Comparison of ENCODE assay signal across 8 mouse cellular contexts in genomic region chr7:123123665-123124298, GRCm38 (mm10). TPM values are rescaled to one million over a fixed set of nuclear protein-coding genes. Genes with fewer than 3 reads are reported as not detected.
DNase-seq lines count a peak whose midpoint lies in the region; ATAC-seq and TF ChIP-seq lines count a peak whose summit lies in the region.

Tnrc6a (plus strand) TSS chr7:123123885.

- TF ChIP-seq POLR2A in limb, embryonic 14.5 days (IDR thresholded peaks at IDR 0.05; ENCODE audit: borderline replicate concordance, extremely low read depth, insufficient read depth, insufficient read length): peak; percentile 76; the same call in 1 of the 2 replicates

- DNase-seq in 3T3-L1 (ENCODE audit: low read depth, low spot score): peak; percentile 80
- DNase-seq in adrenal gland, postnatal 4 days (ENCODE audit: low spot score in 2 of 2): peak; percentile 88 to 94
- peak; percentile 95 for DNase-seq in embryonic facial prominence, embryonic 14.5 days (ENCODE audit: low spot score)
- peak; percentile 92 for DNase-seq in heart, adult 8-10 months (ENCODE audit: low spot score)
- DNase-seq in kidney, adult 9 months: peak; percentile 96
- DNase-seq in limb, embryonic 14.5 days (ENCODE audit: low spot score): peak; percentile 91
- peak; percentile 92 for DNase-seq in midbrain, postnatal 0 days (ENCODE audit: low spot score)
- peak; percentile 80 to 90 for DNase-seq in spleen, postnatal 14 days (ENCODE audit: low spot score in 2 of 2)

- peak; percentile 96 for ATAC-seq in embryonic facial prominence, embryonic 14.5 days (ENCODE audit: low read depth)
- ATAC-seq in limb, embryonic 14.5 days (ENCODE audit: low FRiP score, low read depth): peak; percentile 97
- ATAC-seq in midbrain, postnatal 0 days (ENCODE audit: low FRiP score): peak; percentile 95

- TF ChIP-seq CTCF in midbrain, postnatal 0 days (IDR thresholded peaks at IDR 0.05): no peak

- no peaks in the 10 kb centered on the region for H3K27me3 ChIP-seq in embryonic facial prominence, embryonic 14.5 days (replicated peaks; ENCODE audit: control insufficient read depth, insufficient read depth, low read length)
- H3K27me3 ChIP-seq in limb, embryonic 14.5 days (ENCODE audit: control insufficient read depth, insufficient read depth, low read length): no peaks in the 10 kb centered on the region
- H3K27me3 ChIP-seq in midbrain, postnatal 0 days (ENCODE audit: insufficient read depth, low read length): no peaks in the 10 kb centered on the region

- no peaks in the 10 kb centered on the region for H3K9me3 ChIP-seq in embryonic facial prominence, embryonic 14.5 days (ENCODE audit: control insufficient read depth, low read length)
- H3K9me3 ChIP-seq in limb, embryonic 14.5 days (ENCODE audit: control insufficient read depth, low read length): no peaks in the 10 kb centered on the region
- no peaks in the 10 kb centered on the region for H3K9me3 ChIP-seq in midbrain, postnatal 0 days (ENCODE audit: low read length)

- H3K27ac ChIP-seq in embryonic facial prominence, embryonic 14.5 days (replicated peaks; ENCODE audit: low read depth, low read length): peak within 1 kb of the TSS; percentile 98
- H3K27ac ChIP-seq in limb, embryonic 14.5 days (replicated peaks; ENCODE audit: low read depth, low read length): peak within 1 kb of the TSS; percentile 94
- peak within 1 kb of the TSS; percentile 94 for H3K27ac ChIP-seq in midbrain, postnatal 0 days (ENCODE audit: low read depth, low read length)

- WGBS in embryonic facial prominence, embryonic 14.5 days: under 1% methylated on average over 27 of the region's 55 CpGs
- under 1% methylated on average over 41 of the region's 55 CpGs for WGBS in limb, embryonic 14.5 days
- under 1% methylated on average over 36 of the region's 55 CpGs for WGBS in midbrain, postnatal 0 days

- peak within 1 kb of the TSS; percentile 99 for H3K9ac ChIP-seq in embryonic facial prominence, embryonic 14.5 days (ENCODE audit: low read depth, low read length)
- peak within 1 kb of the TSS; percentile 97 for H3K9ac ChIP-seq in limb, embryonic 14.5 days (ENCODE audit: low read depth, low read length, severe bottlenecking)
- peak within 1 kb of the TSS; percentile 98 for H3K9ac ChIP-seq in midbrain, postnatal 0 days (replicated peaks; ENCODE audit: low read length, poor library complexity, severe bottlenecking)

- H3K36me3 ChIP-seq in embryonic facial prominence, embryonic 14.5 days (ENCODE audit: control insufficient read depth, insufficient read depth, low read length): peaks cover 13% of the 10 kb centered on the region
- H3K36me3 ChIP-seq in limb, embryonic 14.5 days (ENCODE audit: control insufficient read depth, insufficient read depth, low read length): 0 out of 2 replicates have a peak, but pooled peaks cover 13% of the 10 kb centered on the region
- H3K36me3 ChIP-seq in midbrain, postnatal 0 days (ENCODE audit: insufficient read depth, low read length): 0 out of 2 replicates have a peak, but pooled peaks cover 4% of the 10 kb centered on the region

- peak within 1 kb of the TSS; percentile 62 for H3K4me2 ChIP-seq in embryonic facial prominence, embryonic 14.5 days (ENCODE audit: low read depth, low read length)
- peak within 1 kb of the TSS; percentile 65 for H3K4me2 ChIP-seq in limb, embryonic 14.5 days (replicated peaks; ENCODE audit: low read depth, low read length, severe bottlenecking)
- H3K4me2 ChIP-seq in midbrain, postnatal 0 days (ENCODE audit: low read depth, low read length, poor library complexity, severe bottlenecking): peak within 1 kb of the TSS; percentile 54

- peak within 1 kb of the TSS; percentile 99 for H3K4me3 ChIP-seq in embryonic facial prominence, embryonic 14.5 days (ENCODE audit: low read depth, low read length)
- peak within 1 kb of the TSS; percentile 97 for H3K4me3 ChIP-seq in limb, embryonic 14.5 days (replicated peaks; ENCODE audit: low read length)
- peak within 1 kb of the TSS; percentile 98 for H3K4me3 ChIP-seq in midbrain, postnatal 0 days (ENCODE audit: low read depth, low read length)

- H3K4me1 ChIP-seq in embryonic facial prominence, embryonic 14.5 days (ENCODE audit: control insufficient read depth, insufficient read depth, low read length): peaks cover 21% of the 10 kb centered on the region
- peaks cover 7% of the 10 kb centered on the region for H3K4me1 ChIP-seq in limb, embryonic 14.5 days (ENCODE audit: control insufficient read depth, insufficient read depth, low read length)
- H3K4me1 ChIP-seq in midbrain, postnatal 0 days (ENCODE audit: insufficient read depth, low read length): peaks cover 6% of the 10 kb centered on the region; the same call in 1 of the 2 replicates

RNA-seq across cellular contexts. Expression of gene Tnrc6a, which starts in this region (rescaled TPM):
- 10 to 100 TPM; 70.3 to 76.4 TPM for total RNA-seq in adrenal gland, postnatal 4 days (2021)
- polyA plus RNA-seq in embryonic facial prominence, embryonic 14.5 days (2014; fragmentation: Nextera tagmentation; extraction: Ambion mirVana): 35.6 and 38.2 TPM in 2 replicates
- 10 to 100 TPM; 27.3 to 36.6 (median 30.5) TPM for total RNA-seq in heart, adult 8-10 months (2022)
- polyA plus RNA-seq in limb, embryonic 14.5 days (2012; rRNA removed): 62.3 and 78.4 TPM in 2 replicates
- polyA plus RNA-seq in limb, embryonic 14.5 days (2014; fragmentation: Nextera tagmentation; extraction: Ambion mirVana): 44.3 and 50.1 TPM in 2 replicates
- total RNA-seq in midbrain, postnatal 0 days (2014; rRNA removed): 53.2 and 70.6 TPM in 2 replicates
- 53.4 and 73.9 TPM in 2 replicates for polyA plus RNA-seq in midbrain, postnatal 0 days (2015; fragmentation: Nextera tagmentation; extraction: Ambion mirVana)

Comparison
In these comparisons a context has a peak if more than half of its experiments do, and no peak if none do; other contexts are left out.
1. Peak in every context shown above with its lines: DNase-seq, ATAC-seq, H3K4me3 ChIP-seq and H3K27ac ChIP-seq.